Mouse (Mus musculus): Measurements from ENCODE around the gene Gm45717.
"Not testable (repeated sequence)": the region's sequence is repeated elsewhere in the genome, so short reads cannot be mapped to it uniquely, and the experiment has no call there.

The Gm45717 gene

DNA sequence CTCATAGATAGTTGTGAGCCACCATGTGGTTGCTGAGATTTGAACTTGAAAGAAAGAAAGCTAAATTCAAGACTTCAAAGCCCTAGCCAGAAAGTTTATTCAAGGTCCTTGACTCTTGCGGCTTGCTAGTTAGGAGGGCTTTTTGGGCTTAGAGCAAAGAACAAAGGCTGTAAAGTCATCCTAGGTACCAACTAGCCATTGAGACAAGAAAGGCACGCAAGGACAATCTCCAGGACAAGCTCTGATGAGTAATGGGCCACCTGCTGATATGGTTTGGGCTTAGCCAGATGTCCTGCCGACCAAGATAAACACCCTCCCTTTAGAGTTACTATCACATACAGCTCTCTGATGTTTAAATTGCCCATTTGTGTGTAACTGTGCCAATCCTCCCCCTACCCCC is 13.0 kb upstream of the Gm45717 start:
- not testable (repeated sequence) for DNase-seq (ENCODE audit: extremely low read depth, low read depth)

DNA sequence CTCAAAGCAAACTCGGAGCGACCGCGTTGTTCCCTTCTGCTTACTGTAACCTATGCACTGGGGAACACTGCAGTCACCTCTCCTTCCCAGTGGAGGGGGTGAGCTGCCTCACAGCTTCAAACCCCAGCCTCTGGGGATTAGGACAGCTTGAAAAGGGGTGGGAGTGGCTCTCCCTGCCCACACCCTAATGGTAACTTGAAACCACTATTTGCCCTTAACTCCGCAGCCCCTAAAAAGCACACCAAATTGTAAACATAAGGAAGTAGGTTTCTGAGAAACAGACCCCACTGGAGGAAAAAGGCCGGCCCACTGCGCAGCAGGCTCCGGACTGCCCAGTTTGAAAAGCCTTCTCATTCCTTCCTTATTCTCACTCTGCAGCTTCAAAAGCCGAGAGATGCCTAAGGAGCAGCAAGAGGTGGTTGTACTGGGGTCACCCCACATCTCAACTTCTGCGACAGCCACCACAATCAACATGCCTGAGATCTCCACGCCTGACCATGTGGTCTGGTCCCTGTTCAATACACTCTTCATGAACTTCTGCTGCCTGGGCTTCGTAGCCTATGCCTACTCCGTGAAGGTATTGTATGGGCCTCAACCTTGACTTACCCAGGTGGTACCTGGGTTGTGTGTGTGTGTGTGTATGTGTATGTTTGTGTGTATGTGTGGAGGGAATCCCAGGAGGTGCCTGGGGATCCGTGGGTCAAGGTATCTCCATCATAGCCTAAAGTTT is 12.3 kb upstream of the Gm45717 start:
- no peak for DNase-seq (ENCODE audit: extremely low read depth, low read depth)

DNA sequence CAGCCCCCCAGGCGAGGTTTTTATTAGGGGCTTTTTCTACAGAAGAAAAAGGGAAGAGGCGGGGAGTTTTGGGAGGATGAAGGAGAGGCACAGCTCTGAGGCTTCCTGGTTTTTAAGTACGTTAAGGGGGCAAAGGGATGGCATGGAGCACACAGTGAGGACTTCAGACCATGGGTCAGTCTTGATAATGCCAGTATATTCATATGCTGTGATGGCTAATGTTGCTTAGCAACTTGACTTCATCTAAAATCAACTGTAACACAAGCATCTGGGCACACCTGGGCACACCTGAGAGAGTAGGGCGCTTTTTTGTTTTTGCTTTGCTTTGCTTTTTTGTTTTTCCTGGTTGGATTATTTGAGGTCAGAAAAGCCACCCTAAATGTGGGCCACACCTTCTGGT is 11.2 kb upstream of the Gm45717 start, which contains the start of gene Ifitm1:
Gene Ifitm1, plus strand, starts transcription at position 301 of the 400 bp plus-strand sequence.
- no peak for DNase-seq (ENCODE audit: extremely low read depth, low read depth)

DNA sequence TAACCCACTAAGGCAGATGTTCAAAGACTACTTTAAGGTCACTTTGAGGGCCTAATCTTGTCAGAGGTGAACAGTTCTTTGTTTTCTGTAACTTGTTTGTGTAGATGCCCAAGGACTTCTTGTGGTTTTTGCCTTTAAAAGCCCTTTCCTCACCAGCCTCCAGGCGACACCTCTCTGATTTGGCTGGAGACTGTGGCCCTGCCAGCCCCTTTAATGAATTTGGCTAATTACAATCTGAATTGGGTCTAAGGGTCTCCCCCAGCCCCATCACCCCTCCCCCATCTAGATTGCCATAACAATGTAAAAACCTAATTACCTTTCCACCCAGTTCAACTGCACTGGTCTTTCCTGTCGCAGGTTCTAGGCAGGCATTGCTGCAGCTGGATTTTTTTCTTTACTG is 7.0 kb upstream of the Gm45717 start:
- no peak for DNase-seq (ENCODE audit: extremely low read depth, low read depth)

DNA sequence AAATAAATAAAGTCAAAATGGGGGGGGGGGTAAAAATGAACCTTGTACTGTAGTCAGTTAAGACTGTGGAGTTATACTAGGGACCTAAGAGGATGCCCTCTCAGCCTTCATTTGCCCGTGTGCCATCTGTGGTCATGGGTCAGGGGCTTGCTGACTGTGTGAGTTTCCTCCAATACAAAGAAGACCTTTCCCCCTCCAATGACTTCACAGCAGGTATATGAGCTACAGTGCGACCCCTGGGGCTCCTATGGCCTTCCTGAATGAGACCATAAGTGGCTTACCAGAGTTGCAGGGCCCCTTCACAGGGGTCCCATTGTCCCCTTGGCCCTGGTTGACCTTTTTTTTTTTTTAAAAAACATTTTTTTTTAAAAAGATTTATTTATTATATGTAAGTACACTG is 5.7 kb upstream of the Gm45717 start:
- no peak for DNase-seq (ENCODE audit: extremely low read depth, low read depth)

DNA sequence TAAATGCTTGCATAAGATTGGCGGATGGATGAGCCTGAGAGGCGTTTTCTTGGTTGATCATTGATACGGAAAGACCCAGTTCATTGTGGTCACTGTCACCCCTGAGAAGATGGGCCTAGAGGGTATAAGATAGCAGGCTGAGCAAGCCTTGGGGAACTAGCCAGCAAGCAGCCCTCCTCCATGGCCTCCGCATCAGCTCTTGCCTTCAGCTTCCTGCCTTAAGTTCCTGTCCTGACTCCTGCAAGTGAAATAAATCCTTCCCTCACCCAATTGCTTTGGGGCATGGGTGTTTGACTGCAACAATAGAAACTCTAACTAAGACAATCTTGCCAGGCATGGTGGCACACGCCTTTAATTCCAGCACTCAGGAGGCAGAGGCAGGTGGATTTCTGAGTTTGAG is 4.3 kb upstream of the Gm45717 start:
- DNase-seq (ENCODE audit: extremely low read depth, low read depth): no peak

DNA sequence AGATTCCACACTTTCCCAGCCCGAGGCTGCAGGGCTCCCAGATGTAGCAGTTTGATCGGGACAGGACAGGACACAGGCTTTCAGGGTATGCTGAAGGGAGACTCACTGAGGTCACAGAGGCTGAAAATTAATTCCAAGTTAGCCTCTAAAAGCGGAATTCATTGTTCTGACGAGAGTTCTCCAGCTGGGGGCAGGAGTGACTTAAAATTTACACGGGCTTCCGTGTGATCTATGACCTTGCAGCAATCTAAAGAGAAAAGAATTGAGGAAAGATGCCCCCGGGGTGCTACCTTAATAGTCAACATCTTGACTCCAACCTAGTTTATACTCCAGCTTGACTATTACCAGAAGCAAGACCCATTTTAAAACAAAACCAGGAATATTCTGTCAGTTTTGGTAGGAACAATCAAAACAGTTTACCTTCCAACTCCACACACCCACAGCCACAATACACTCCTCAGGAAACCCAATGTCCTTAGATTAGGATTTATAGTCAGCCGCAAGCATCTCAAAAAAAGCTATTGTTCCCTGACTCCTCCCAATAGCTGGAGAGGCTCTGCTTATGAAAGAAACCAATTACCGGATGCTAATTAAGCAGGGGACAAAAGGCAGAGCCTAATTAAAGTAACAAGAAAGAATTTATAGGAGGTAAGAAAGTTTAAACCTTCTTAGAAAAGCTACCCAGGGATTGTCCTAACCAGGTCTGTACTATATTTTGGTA is 3.6 kb upstream of the Gm45717 start:
- no peak for DNase-seq (ENCODE audit: extremely low read depth, low read depth)

DNA sequence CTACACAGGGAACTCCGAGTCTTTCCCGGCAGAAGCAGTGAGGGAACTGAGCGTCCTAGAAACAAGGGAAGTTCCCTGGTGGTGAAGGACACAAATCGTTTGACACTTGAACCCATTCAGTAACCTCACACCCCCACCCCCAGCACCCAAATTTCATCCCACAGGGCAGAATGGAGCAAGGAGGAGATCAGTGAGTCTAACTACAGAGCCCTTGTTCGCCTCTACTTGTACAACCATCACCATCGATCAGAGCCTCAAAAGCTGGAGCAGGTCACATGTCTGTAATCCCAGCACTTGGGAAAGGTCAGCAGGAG is 776 bp upstream of the Gm45717 start:
- no peak for DNase-seq (ENCODE audit: extremely low read depth, low read depth)

DNA sequence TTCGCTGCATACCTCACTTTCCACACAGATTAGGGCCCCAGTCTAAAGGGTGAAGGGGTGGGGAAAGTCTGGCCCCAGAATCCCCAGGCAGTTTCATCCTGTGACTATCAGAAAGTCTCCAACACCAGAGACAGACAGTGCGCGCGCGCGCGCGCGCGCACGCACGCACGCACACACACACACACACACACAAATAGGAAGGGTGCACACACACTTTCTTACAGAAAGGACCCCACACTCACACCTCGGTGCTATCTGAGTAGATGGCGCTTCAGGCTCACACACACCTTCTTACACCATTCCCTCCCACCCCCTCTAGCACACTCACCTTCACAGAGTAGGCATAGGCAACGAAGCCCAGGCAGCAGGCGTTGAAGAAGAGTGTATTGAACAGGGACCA is 395 bp downstream of the Gm45717 start:
- peak; percentile 39 for DNase-seq (ENCODE audit: extremely low read depth, low read depth)

DNA sequence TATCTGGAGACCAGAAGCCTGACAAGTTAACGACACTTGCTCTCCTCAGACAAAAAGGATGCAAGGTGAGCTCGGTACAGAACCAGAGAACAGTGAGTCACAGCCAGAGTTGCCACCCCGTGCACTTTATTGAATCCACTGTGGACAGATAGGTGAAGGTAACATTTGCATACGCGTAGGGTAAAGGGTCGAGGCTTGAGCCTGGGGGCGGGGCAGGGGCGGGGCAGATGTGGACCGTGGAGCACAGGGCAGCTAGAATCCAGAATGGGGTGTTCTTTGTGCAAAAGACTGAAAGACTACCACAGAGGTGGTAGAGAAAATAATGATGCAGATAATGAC is 1.0 kb downstream of the Gm45717 start:
- no peak for DNase-seq (ENCODE audit: extremely low read depth, low read depth)

DNA sequence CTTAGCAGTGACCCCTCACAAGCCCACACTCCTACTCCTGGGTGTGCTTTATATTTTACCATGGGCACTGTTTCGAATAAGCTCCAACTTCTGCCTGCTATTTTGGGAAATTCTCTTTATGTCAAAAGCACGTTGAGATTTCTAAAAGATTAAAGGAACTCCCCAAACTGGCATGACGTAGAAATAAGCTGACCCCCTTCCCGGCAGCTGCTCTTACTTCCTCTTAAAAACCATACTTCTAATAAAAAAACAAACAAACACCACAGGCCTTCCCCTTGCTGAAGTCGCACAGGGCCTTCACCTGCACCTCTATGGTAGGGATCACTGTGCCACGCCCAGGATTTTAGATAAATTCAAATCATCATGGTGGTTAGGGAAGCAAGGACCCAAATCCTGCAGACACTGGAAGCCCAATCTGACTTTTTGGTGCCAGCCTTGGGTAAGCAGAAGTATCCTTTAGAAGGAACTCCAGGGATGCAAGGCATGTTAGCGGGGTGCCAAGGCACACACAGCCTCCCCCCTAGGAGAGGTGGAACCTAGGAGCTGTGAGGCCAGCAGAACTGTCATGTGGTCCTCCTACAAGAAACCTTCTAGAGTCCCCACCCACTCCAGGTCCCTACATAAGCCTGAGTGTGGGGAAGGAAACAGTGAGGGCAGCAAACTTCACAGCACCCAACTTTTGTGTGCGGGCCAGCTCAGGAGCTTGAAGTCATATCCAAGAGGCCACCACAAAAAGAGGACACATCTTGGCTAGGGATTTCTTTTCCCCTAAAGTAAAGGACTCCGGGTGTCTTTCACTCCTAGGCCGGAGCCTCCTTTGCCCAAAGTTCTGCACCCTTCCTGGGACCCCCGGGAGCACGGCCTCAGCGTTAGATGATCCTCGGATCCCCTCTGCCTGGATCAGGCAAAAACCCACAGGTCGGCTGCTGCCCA is 1.7 kb downstream of the Gm45717 start:
- DNase-seq (ENCODE audit: extremely low read depth, low read depth): peak; percentile 27

DNA sequence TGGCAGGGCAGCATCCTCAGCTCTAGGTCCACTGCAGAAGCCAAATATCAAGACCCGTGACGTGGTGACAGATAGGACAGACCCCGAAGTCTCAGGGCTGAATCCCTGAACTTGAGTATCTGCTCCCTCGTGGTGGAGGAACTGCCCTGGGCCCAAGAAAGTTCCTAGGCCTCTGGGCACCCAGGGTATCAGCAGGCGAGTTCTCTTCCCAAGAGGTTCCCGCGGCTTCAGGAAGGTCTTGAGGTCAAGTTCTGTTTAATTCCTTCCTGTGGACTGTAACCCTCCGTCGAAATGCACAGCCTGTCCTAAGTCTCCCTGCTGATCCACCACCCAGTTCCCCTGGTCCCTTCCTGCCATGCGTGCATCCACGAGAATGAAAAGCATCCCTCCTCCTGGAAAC is 2.6 kb downstream of the Gm45717 start:
- DNase-seq (ENCODE audit: extremely low read depth, low read depth): no peak

DNA sequence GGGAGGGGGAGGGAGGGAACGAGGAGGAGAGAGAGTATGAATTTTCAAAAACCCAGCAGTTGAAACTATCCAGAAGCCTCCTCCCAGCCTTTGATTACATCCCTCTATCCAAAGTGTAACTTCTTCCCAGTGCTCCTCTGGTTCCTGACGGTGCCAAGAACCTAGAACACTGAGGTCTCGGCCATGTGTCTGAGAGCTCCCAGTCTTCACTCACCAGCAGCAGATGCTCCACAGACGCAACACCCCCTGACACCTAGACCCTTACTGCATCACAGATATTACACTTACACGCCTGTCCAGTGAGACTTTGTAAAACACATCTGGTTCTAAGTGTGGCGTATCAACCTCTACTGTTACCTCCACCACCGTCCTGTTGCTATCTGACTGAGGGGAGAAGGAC is 3.3 kb downstream of the Gm45717 start:
- DNase-seq (ENCODE audit: extremely low read depth, low read depth): no peak

DNA sequence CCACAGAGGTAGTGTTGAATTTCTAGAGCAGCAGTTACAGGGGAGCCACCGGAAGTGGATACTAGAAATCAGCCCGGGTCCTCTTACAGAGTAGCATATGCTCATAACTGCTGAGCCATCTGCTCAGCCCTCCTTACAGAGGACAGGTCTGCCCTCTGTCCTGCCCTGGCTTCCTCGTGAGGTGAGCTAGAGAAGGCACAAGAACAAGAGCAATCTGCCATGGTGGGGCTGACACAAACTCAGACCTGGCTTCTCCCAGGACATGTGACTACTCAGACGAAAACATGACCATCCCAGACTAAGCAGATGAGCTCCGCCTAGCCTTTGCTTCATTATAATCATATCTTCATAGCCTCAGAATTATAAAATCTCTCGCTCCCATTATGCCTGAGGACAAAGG is 4.0 kb downstream of the Gm45717 start:
- DNase-seq (ENCODE audit: extremely low read depth, low read depth): no peak

DNA sequence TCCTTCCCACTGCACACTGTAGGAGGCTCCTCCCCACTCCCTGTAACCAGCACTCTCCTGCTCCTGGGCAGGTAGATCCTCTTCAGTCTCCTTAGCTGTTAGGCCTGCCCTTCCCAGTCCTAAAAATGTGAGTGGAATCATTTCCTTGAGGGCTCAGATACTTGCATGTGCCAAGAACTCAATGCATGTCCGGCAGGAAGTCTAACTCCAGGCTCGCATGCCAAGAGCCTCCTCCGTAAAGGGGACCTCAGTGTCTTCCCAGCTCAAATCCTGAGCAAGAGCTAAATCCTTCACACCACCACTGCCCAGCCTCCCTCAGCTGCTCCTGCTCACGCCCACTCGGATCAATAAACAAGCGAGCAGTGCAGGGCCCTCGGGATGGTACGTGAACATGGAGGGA is 4.7 kb downstream of the Gm45717 start:
- no peak for DNase-seq (ENCODE audit: extremely low read depth, low read depth)

DNA sequence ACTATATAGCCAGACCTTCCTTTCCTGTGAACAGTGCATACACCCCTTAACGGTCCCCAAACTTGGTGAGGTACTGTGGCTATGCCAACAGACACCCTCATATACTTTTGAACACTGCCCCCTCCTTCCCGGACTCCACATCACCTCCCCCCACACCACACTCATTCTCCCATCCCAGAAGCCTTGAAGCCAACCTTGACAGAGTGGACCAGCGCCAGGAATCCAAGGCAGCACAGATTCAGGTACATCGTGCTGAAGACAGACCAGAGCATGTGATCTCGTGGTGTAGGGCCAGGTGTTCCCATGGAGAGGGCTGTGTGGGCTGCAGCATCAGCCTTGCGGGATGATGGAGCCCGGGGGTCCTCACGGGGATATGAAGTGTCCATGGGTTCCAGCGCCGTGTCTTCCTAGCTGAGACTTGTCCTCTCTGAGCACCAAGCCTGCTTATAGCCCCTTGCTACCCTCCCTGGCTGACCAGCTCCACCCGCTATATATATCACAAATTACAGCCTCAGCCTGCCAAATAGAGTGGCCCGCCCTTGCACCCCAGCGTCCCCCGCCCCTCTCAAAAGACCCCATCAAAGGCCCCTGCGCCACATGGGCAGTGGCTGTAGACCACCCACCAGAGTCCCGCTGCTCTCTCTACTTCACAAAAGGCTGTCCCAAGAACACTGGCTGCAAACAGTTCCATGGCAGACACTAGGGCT is 5.8 kb downstream of the Gm45717 start, which contains the start of gene Ifitm5:
Gene Ifitm5, minus strand, starts transcription at position 468 of the 707 bp plus-strand sequence.
- DNase-seq (ENCODE audit: extremely low read depth, low read depth): no peak

DNA sequence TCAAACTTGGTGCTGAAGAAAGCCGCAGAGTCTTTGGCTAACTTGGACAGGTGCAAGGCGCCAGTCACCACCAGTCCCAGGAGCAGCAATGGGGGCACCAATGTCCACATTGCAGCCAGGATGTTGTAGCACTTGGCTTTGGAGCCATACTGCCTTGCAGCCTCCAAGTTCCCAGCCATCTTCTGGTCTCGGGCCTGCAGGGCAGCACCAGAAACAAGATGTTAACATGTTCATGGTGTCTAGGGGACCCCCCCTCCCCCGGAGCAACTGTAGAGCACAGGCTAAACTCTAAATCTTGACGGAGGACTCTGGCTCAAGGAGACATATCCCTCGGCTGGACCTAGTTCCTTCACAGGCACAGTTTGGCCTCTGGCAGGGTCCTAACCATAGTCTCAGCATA is 6.5 kb downstream of the Gm45717 start:
- no peak for DNase-seq (ENCODE audit: extremely low read depth, low read depth)

DNA sequence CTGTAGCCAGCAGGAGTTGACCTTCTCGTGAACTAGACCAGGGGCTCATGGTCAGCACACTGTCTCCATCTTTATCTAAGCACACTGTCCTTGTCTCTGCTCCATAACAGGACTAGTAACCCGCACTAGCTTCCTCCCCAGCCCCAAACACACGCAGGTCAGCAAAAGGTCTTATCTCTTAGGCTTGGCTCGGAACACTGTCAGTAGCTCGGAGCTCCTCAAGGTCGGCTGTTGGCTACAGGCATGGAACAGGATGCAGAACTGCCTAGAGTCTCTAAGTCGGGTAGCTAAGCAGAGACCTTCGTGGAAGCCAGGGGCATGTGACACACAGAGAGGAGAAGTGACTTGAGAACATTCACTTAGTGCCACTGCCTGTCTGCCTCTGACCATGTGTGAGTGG is 7.6 kb downstream of the Gm45717 start:
- no peak for DNase-seq (ENCODE audit: extremely low read depth, low read depth)

DNA sequence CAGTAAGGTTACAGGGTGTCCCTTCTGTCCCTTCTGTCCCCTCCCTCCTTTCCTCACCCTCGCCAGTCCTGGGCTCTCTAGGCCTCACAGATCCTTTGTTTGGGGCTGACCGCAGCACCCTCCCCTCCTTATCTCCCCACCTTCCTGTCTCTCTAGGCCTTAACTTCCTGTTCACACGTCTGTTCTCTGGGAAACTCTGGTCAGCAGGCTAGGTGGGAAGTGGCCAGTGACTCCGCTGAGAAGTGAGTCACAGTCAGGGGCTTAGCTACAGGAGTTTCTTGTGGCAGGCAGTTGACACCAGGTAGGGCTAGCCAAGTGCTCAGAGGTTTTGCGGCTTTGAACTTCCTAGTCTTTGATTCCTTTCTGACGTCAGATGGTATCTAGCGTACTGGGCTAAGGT is 8.8 kb downstream of the Gm45717 start:
- peak; percentile 60 for DNase-seq (ENCODE audit: extremely low read depth, low read depth)

DNA sequence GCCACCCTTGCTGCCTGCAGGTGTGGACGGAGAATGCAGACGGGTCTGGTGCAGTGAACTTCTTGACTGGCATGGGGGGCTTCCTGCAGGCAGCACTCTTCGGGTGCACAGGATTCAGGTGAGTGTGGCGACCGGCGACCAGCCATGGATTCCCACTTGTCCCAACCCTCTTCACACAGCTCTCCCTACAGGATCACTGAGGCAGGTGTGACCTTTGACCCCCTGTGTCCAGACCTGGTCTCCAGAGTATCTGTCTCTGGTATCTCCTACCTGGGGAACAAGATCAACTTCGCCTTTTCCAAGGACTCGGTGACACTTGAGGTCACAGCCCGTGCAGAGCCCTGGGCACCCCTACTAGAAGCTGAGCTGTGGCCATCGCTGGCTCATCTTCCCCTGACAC is 9.4 kb downstream of the Gm45717 start:
- no peak for DNase-seq (ENCODE audit: extremely low read depth, low read depth)

DNA sequence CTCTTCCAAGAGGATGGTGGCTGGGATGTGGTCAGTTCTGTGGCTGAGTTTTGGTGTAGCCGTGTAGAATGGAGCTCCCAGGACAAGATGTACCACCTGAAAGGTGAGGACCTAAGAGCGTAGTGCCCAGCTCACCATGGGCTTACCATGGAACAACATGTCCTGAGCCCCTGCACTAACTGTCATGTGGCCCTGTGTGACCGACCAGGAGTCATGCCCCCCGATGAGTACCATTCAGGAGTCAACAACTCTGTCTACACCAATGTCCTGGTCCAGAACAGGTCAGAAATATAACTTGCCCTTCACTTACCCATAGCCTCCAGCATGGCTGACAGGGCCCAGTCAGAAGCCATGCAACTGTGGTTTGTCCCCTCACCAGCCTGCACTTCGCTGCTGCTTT is 10.5 kb downstream of the Gm45717 start:
- no peak for DNase-seq (ENCODE audit: extremely low read depth, low read depth)

DNA sequence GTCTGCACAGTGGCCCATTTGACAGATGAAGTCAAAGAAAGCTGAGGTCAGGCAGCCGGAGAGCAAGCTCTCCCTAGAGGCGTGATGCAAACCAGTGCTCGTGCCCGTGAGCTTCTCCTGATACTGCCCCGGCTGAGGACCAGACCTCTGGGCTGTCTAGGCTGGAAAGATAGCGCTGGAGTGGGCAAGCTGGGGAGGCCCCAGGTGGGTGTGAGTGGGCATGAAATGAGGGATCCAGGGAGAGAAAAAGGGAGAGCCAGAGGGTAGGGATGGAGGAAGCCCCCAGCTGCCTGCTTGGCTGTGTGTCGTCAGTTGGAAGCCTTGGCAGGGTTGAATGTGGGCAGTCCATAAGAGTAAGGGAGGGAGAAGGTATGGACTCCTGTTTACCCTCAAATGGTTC is 11.5 kb downstream of the Gm45717 start:
- DNase-seq (ENCODE audit: extremely low read depth, low read depth): no peak

Measured in MEL-GATA-1-ER (cell line).